Mouse (Mus musculus): Measurements from ENCODE around the gene Prorsd1. TPM values are rescaled to one million over a fixed set of nuclear protein-coding genes. Genes with fewer than 3 reads are reported as not detected.
A peak's percentile ranks its signal among the peaks of the same experiment; 100 is the strongest.
"Not testable (repeated sequence)": the region's sequence is repeated elsewhere in the genome, so short reads cannot be mapped to it uniquely, and the experiment has no call there.

Gene Prorsd1
- polyA plus RNA-seq, 1 experiment from 2014 or later, result 52.0 TPM

DNA sequence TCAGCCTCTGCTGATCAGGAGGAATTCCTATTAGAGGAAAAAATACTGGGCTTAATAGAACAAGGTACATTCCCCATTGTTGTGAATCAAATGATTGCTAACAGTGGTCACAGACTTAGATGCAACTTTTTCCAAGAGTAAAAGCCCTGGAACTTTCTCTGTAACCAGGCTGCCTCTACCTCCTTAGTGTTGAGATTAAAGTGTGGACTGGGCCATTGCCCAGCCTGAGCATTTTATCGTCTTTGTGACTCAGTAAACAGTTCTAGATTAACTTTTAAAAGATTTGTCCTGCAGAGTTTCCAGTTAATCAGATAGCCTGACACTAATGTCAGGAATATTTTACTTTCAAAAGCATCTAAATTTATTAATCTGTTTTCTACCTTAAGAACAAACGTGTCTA is 31.9 kb upstream of the Prorsd1 start:
- WGBS, result 8% methylated on average over 2 of the region's 2 CpGs
- DNase-seq (ENCODE audit: low spot score), result no peak
- Histone ChIP-seq H3K9ac (ENCODE audit: low read depth, low read length) (peak overlapping the region; percentile 90), H3K4me2 (peak overlapping the region; percentile 86), H3K4me3 (ENCODE audit: low read depth, low read length) (peak overlapping the region; percentile 62), H3K27ac (ENCODE audit: low read depth, low read length) (peak overlapping the region; percentile 87), H3K36me3 (ENCODE audit: control insufficient read depth, insufficient read depth, low read length) (peaks cover 25% of the 10 kb centered on the region), H3K4me1 (replicated peaks; ENCODE audit: control insufficient read depth, insufficient read depth, low read length) (peaks cover 6% of the 10 kb centered on the region), H3K27me3 (replicated peaks; ENCODE audit: control insufficient read depth, insufficient read depth, low read length) (no peaks in the 10 kb centered on the region), H3K9me3 (ENCODE audit: control insufficient read depth, low read length) (no peaks in the 10 kb centered on the region)
- no peak for ATAC-seq (replicated peaks; ENCODE audit: low FRiP score)

DNA sequence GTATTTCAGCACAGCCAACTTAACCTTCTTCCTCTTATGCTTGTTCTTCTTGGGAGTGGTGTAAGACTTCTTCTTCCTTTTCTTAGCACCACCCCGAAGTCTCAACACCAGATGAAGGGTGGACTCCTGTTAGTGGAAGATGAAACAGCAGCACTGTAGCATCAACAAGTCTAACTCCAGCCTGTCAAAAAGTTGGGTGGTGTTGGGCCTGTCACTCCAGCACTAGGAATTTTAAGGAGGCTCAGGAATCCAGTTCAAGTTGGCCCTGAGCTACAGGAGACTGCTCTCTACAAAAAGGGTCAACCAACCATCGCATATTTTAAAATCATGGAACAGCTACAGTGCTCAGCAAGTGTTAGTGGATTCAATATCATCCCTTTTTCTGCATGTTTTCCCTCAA is 31.5 kb upstream of the Prorsd1 start:
- WGBS, result 64% methylated on average over 2 of the region's 2 CpGs
- H3K9ac ChIP-seq (ENCODE audit: low read depth, low read length), result peak overlapping the region; percentile 90

DNA sequence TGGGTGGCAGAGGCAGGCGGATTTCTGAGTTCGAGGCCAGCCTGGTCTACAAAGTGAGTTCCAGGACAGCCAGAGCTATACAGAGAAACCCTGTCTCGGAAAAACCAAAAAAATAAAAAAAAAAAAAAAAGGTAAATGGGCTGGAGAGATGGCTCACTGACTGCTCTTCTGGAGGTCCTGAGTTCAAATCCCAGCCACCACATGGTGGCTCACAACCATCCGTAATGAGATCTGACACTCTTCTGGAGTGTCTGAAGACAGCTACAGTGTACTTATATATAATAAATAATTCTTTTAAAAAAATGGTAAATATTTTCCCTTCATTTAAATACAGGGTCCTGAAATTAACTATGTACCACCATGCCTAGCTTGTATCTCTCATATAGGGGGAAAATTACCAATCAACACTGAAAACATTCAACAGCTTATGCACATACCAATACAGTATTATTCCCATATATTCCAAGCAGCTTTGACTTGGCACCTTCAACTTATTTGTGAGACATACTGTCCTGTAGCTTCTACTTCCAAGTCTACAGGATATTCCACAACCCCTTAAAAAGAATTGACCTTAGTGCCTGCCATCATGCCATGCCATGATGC is 30.4 kb upstream of the Prorsd1 start:
- H3K9me3 ChIP-seq (ENCODE audit: control insufficient read depth, low read length); H3K27ac ChIP-seq (ENCODE audit: low read depth, low read length); H3K27me3 ChIP-seq (replicated peaks; ENCODE audit: control insufficient read depth, insufficient read depth, low read length); H3K4me1 ChIP-seq (replicated peaks; ENCODE audit: control insufficient read depth, insufficient read depth, low read length); DNase-seq (ENCODE audit: low spot score); ATAC-seq (replicated peaks; ENCODE audit: low FRiP score); H3K4me2 ChIP-seq; H3K9ac ChIP-seq (ENCODE audit: low read depth, low read length): not testable (repeated sequence)
- 80% methylated on average over 4 of the region's 4 CpGs for WGBS
- Histone ChIP-seq H3K4me3 (ENCODE audit: low read depth, low read length) (0 out of 2 replicates have a peak overlapping the region, but pooled peaks have one; percentile 62), H3K36me3 (ENCODE audit: control insufficient read depth, insufficient read depth, low read length) (peaks cover 33% of the 10 kb centered on the region)

More for the DNA sequence above, 31.5 kb upstream of the Prorsd1 start:
- not testable (repeated sequence) for H3K9me3 ChIP-seq (ENCODE audit: control insufficient read depth, low read length); H3K27me3 ChIP-seq (replicated peaks; ENCODE audit: control insufficient read depth, insufficient read depth, low read length); H3K4me1 ChIP-seq (replicated peaks; ENCODE audit: control insufficient read depth, insufficient read depth, low read length); DNase-seq (ENCODE audit: low spot score); ATAC-seq (replicated peaks; ENCODE audit: low FRiP score)
- peaks cover 29% of the 10 kb centered on the region for H3K36me3 ChIP-seq (ENCODE audit: control insufficient read depth, insufficient read depth, low read length)
- peak overlapping the region; percentile 86 for H3K4me2 ChIP-seq
- peak overlapping the region; percentile 87 for H3K27ac ChIP-seq (ENCODE audit: low read depth, low read length)
- peak overlapping the region; percentile 62 for H3K4me3 ChIP-seq (ENCODE audit: low read depth, low read length)

DNA sequence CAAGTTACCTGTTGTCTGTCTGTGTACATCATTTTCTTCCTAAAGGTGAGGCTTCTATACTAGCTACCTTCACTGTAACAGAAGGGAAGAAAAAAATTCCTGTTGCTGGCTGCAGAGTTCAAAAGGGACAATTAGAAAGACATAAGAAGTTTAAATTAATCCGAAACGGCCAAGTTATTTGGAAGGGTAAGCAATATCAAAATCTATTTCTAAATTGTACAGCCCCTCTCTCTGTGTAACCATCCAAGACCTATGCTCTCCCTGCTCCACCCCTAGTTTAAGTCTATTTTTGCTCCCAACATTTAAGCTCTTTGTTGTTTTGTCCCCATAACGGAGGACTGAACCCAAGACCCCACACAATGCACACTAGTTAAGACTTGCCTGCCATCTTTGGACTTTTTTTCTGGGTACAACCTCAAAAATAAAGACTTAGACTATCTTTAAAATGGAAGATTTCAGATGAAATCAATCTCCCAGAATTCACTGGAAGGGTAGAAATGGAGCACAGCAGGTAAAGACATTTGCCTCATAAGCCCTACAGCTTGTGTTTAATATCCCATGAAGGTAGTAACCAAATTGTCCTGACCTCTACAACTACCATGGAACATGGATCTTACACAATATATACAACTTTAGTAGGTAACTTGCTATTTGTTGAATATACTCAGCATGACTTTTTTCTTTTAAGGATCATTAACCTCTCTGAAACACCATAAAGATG is 29.6 kb upstream of the Prorsd1 start:
- no peak overlapping the region for H3K9ac ChIP-seq (ENCODE audit: low read depth, low read length)
- H3K4me3 ChIP-seq (ENCODE audit: low read depth, low read length), result no peak overlapping the region
- H3K9me3 ChIP-seq (ENCODE audit: control insufficient read depth, low read length), result no peaks in the 10 kb centered on the region
- peaks cover 34% of the 10 kb centered on the region for H3K36me3 ChIP-seq (ENCODE audit: control insufficient read depth, insufficient read depth, low read length)
- WGBS, result 86% methylated on average over 3 of the region's 3 CpGs
- no peak overlapping the region for H3K27ac ChIP-seq (ENCODE audit: low read depth, low read length)
- H3K4me2 ChIP-seq, result no peak overlapping the region
- peaks cover 6% of the 10 kb centered on the region for H3K4me1 ChIP-seq (replicated peaks; ENCODE audit: control insufficient read depth, insufficient read depth, low read length)
- DNase-seq (ENCODE audit: low spot score), result no peak
- ATAC-seq (replicated peaks; ENCODE audit: low FRiP score), result no peak
- H3K27me3 ChIP-seq (replicated peaks; ENCODE audit: control insufficient read depth, insufficient read depth, low read length), result no peaks in the 10 kb centered on the region

DNA sequence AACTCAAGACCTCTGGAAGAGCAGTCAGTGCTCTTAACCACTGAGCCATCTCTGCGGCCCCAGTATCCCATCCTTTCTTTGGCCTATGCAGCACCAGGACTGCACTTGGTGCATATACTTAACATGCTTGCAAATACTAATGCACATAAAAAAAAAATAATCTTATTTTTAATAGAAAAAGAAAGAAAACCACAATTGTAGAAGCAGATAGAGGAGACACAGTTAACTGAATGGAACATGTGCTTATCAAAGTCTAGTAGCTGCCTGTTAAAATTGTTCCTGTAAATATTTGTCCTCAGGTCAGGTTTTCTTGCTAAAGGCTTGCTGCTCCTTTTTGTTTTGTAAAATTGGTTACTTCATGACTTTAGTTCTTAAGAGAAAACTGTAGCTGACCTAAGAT is 23.4 kb upstream of the Prorsd1 start:
- no peak overlapping the region for H3K4me3 ChIP-seq (ENCODE audit: low read depth, low read length)
- peaks cover 33% of the 10 kb centered on the region for H3K36me3 ChIP-seq (ENCODE audit: control insufficient read depth, insufficient read depth, low read length)
- H3K27ac ChIP-seq (ENCODE audit: low read depth, low read length), result no peak overlapping the region
- DNase-seq (ENCODE audit: low spot score), result no peak
- no peak for ATAC-seq (replicated peaks; ENCODE audit: low FRiP score)
- no peaks in the 10 kb centered on the region for H3K9me3 ChIP-seq (ENCODE audit: control insufficient read depth, low read length)
- no peaks in the 10 kb centered on the region for H3K4me1 ChIP-seq (replicated peaks; ENCODE audit: control insufficient read depth, insufficient read depth, low read length)
- H3K27me3 ChIP-seq (replicated peaks; ENCODE audit: control insufficient read depth, insufficient read depth, low read length), result no peaks in the 10 kb centered on the region
- H3K4me2 ChIP-seq, result no peak overlapping the region
- WGBS, result 97% methylated on average over 1 of the region's 1 CpGs
- H3K9ac ChIP-seq (ENCODE audit: low read depth, low read length), result no peak overlapping the region

DNA sequence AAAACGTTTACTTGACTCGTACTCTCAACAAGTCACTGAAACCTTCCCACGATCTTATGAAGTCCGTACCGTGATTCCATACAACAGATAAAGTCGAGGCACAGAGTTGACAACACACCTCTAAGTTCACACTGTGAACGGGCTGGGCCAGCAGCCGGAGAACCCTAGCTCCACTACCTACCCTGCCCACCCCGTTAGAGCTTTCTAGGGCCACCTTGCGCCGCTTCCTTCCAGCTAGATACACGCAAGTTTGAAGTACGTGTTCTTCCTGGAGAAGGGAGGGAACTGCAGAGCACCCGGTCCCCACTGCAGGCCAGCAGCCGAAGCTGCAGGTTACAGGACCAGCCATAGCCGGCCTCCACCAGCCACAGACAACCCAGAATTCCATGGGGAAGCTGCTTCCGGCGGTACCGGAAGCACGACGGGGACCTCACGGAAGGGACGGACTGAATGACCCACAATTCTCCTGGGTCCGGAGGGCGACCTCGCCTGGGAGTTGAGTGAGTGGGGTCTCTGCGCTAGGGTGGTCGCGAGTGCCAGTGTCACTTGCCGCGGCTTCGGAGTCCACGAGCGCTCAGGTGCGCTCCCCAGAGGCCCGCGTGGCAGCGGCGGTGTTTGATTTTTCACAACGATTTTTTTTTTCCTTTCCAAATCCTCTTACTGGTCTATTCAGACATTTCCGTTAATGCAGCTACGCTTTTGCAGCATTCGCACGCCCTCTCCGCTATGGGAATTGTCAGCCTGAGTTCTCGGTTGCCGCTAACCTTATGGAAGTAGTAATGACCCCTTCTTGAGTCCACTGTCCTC is 11.4 kb upstream of the Prorsd1 start, which contains the start of gene Mtif2:
Gene Mtif2, plus strand, starts transcription at position 421 of the 807 bp plus-strand sequence.
- Histone ChIP-seq H3K27me3 (replicated peaks; ENCODE audit: control insufficient read depth, insufficient read depth, low read length) (no peaks in the 10 kb centered on the region), H3K36me3 (ENCODE audit: control insufficient read depth, insufficient read depth, low read length) (no peaks in the 10 kb centered on the region), H3K4me2 (peak within 1 kb of the TSS; percentile 78), H3K9ac (ENCODE audit: low read depth, low read length) (peak within 1 kb of the TSS; percentile 84), H3K27ac (ENCODE audit: low read depth, low read length) (peak within 1 kb of the TSS; percentile 84), H3K9me3 (ENCODE audit: control insufficient read depth, low read length) (no peaks in the 10 kb centered on the region), H3K4me1 (replicated peaks; ENCODE audit: control insufficient read depth, insufficient read depth, low read length) (peaks cover 6% of the 10 kb centered on the region), H3K4me3 (ENCODE audit: low read depth, low read length) (peak within 1 kb of the TSS; percentile 84)
- DNase-seq (ENCODE audit: low spot score) (peak; percentile 91), ATAC-seq (replicated peaks; ENCODE audit: low FRiP score) (peak; percentile 97)
- 2% methylated on average over 47 of the region's 47 CpGs for WGBS

DNA sequence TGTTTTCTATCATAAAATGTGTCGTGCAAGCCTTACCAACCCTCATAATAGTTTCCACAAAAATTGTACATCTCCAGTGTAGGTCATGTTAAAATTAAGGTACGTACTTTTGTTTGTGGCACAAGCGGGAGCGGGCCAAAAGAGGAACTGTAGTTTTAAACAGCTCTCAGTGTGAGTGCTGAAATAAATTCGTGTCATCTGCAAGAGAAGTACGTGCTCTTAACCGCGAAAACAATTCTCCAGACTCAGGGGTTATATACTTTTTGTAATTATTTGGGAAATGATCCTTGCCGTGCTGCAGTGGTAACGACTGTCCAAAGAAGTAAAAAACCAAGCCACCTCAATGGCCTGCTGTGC is 530 bp downstream of the Prorsd1 start:
- peak overlapping the region; percentile 74 for H3K4me3 ChIP-seq (ENCODE audit: low read depth, low read length)
- peak overlapping the region; percentile 71 for H3K27ac ChIP-seq (ENCODE audit: low read depth, low read length)
- peaks cover 5% of the 10 kb centered on the region; the same call in 1 of the 2 replicates for H3K4me1 ChIP-seq (replicated peaks; ENCODE audit: control insufficient read depth, insufficient read depth, low read length)
- DNase-seq (ENCODE audit: low spot score), result no peak
- WGBS, result 12% methylated on average over 10 of the region's 10 CpGs
- H3K27me3 ChIP-seq (replicated peaks; ENCODE audit: control insufficient read depth, insufficient read depth, low read length), result no peaks in the 10 kb centered on the region
- H3K9me3 ChIP-seq (ENCODE audit: control insufficient read depth, low read length), result no peaks in the 10 kb centered on the region
- ATAC-seq (replicated peaks; ENCODE audit: low FRiP score), result 0 out of 2 replicates have a peak, but pooled peaks have one; percentile 0
- H3K4me2 ChIP-seq, result peak overlapping the region; percentile 67
- H3K36me3 ChIP-seq (ENCODE audit: control insufficient read depth, insufficient read depth, low read length), result peaks cover 4% of the 10 kb centered on the region; the same call in 1 of the 2 replicates
- peak overlapping the region; percentile 86 for H3K9ac ChIP-seq (ENCODE audit: low read depth, low read length)

DNA sequence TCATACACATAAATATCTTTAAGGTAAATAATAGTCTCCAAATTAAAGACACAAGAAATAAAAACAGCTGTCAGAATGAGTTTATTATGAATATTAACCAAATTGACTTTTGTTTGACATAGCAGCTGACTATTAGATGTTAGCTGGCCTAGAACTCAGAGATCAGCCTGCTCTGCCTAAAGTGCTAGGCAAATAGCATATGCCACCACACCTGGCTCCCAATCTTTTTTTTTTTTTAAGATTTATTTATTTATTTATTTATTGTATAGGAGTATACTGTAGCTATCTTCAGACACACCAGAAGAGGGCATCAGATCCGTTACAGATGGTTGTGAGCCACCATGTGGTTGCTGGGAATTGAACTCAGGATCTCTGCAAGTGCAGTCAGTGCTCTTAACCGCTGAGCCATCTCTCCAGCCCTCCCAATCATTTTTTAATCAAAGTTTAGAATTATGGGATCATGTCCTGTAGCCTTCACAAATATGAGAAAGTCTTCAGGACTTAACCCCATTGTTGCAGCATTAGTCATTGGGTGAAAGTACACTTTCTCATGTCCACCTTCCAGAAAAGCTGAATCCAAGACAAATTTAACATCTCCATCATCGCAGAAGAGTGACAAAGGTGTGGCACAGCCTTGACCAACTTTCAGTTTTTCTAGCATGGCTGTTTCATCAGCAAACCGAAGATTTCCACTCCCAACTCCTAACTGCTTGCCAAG is 1.9 kb downstream of the Prorsd1 start:
- Histone ChIP-seq H3K9ac (ENCODE audit: low read depth, low read length) (no peak overlapping the region), H3K4me3 (ENCODE audit: low read depth, low read length) (no peak overlapping the region), H3K9me3 (ENCODE audit: control insufficient read depth, low read length) (no peaks in the 10 kb centered on the region), H3K36me3 (ENCODE audit: control insufficient read depth, insufficient read depth, low read length) (peaks cover 4% of the 10 kb centered on the region; the same call in 1 of the 2 replicates), H3K4me1 (replicated peaks; ENCODE audit: control insufficient read depth, insufficient read depth, low read length) (peaks cover 5% of the 10 kb centered on the region; the same call in 1 of the 2 replicates), H3K27ac (ENCODE audit: low read depth, low read length) (no peak overlapping the region), H3K27me3 (replicated peaks; ENCODE audit: control insufficient read depth, insufficient read depth, low read length) (no peaks in the 10 kb centered on the region), H3K4me2 (no peak overlapping the region)
- WGBS, result 87% methylated on average over 4 of the region's 4 CpGs
- no peak for ATAC-seq (replicated peaks; ENCODE audit: low FRiP score)
- no peak for DNase-seq (ENCODE audit: low spot score)
